Mouse (Mus musculus) brain, embryonic 14.5 days (tissue): ENCODE data around the gene Scaf8.
"Not testable (repeated sequence)": the region's sequence is repeated elsewhere in the genome, so short reads cannot be mapped to it uniquely, and the experiment has no call there.

Experiments used
- CTCF ChIP-seq: fragments of 200-500 bp; IDR thresholded peaks from 2 replicates; pipeline ENCODE4 v1.5.1; 2012; ENCODE audit warnings: inconsistent platforms, mild to moderate bottlenecking, moderate library complexity, borderline replicate concordance; ENCODE audit not compliant: insufficient read depth, insufficient read length; ENCODE audit errors: extremely low read depth
- POLR2A ChIP-seq: fragments of 200-500 bp; IDR thresholded peaks from 2 replicates; pipeline ENCODE4 v1.6.1; 2012; ENCODE audit warnings: mild to moderate bottlenecking, inconsistent platforms, borderline replicate concordance; ENCODE audit not compliant: poor library complexity, insufficient read depth, insufficient read length, severe bottlenecking; ENCODE audit errors: extremely low read depth

- not testable (repeated sequence) for TF ChIP-seq POLR2A, CTCF
These were observed 65.7 kb downstream of the Scaf8 start for GRCm38 (mm10) chr17:3180425-3180945.
